Mouse (Mus musculus) central nervous system, embryonic 18 days (tissue): ENCODE measurements around the gene Flt1. TPM values are rescaled to one million over a fixed set of nuclear protein-coding genes. Genes with fewer than 3 reads are reported as not detected.

Experiments
- polyA plus RNA-seq: library from polyadenylated mRNA; depleted of rRNA; stranded (reverse); fragments of >200 nt; gene quantifications from 2 replicates; pipeline ENCODE4 v1.2.3, GENCODE M21; 2012; rRNA removed

The Flt1 gene
- polyA plus RNA-seq: 8.4 and 9.9 TPM in 2 replicates

GRCm38 (mm10) chr5:147725831-147726700, at the start of gene Flt1:
TSS of gene Flt1 (minus strand) at chr5:147726011.

Other genes starting within 250 kb of the Flt1 start
- 309 and 344 TPM in 2 replicates for gene Pomp, start 134.4 kb upstream of the Flt1 start, polyA plus RNA-seq
- gene Slc46a3, start 168.8 kb upstream of the Flt1 start, polyA plus RNA-seq: 7.9 and 8.5 TPM in 2 replicates
- gene Mtus2, start 231.3 kb upstream of the Flt1 start, polyA plus RNA-seq: 18.0 and 19.9 TPM in 2 replicates